Mouse (Mus musculus) adrenal gland, postnatal 0 days (tissue): Measurements from ENCODE around the gene Rpusd3. TPM values are rescaled to one million over a fixed set of nuclear protein-coding genes. Genes with fewer than 3 reads are reported as not detected.

ENCODE experiments used
- microRNA-seq: library from miRNA; unstranded; fragments of <30 nt; microRNA quantifications from one replicate; pipeline ENCODE4, GENCODE M21; 2016; ENCODE audit warnings: borderline replicate concordance; ENCODE audit not compliant: insufficient number of aligned reads
- polyA plus RNA-seq: library from polyadenylated mRNA; unstranded; fragments of >200 nt; fragmentation: Nextera tagmentation; extraction: Ambion mirVana; gene quantifications from 2 replicates; pipeline ENCODE4 v1.2.1, GENCODE M21; 2015

Rpusd3 gene
- 8.8 and 15.2 TPM in 2 replicates for polyA plus RNA-seq

DNA sequence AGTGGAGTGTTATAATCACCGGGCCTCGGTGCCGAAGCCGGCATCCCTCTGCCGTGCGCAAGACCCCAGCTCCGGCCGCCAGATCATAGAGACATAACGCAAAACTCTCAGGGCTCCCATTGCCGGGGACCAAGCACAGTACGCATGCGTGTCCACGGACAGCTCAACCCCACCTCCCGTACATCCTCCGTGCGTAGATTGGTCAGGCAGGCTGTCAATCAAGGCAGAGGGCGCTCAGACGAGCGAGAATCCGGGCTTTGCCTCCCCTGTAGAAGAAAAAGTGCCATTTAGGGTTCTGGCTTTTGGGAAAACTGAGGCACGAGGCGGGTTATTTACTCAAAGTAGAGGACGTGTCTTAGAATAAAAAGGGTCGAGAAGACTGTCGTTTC, at the start of gene Rpusd3:
Gene Rpusd3 (minus strand): TSS at position 142 of the 389 bp plus-strand sequence.

DNA sequence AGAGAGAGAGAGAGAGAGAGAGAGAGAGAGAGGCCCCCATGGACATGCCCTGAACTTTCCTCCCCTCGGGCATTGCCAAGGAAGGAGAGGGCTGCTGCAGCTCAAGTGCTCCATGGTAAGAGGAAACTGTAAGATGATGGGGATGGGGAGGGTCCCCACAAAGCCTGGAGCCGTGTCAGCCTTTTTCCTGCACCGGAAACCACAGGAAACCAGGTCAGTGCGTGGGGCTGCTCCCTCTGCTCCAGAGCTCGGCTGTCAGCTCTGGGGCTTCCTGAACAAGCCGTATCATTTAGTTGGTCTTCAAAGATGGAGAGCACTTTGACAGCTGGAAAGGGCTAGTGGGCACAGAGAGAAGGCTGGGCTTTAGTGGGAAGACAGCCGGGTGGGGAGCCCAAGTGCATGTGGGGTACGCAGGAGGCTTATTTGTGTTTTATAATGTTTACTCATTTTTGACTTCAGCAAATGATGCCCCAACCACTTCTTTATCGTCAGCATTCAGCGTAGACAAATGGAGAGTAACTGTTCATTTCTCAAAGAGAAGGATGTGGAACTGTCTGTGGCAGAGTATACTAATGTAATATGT, 38.9 kb upstream of the Rpusd3 start, which contains the start of gene Il17re:
Gene Il17re (plus strand): TSS at position 533 of the 583 bp plus-strand sequence.

DNA sequence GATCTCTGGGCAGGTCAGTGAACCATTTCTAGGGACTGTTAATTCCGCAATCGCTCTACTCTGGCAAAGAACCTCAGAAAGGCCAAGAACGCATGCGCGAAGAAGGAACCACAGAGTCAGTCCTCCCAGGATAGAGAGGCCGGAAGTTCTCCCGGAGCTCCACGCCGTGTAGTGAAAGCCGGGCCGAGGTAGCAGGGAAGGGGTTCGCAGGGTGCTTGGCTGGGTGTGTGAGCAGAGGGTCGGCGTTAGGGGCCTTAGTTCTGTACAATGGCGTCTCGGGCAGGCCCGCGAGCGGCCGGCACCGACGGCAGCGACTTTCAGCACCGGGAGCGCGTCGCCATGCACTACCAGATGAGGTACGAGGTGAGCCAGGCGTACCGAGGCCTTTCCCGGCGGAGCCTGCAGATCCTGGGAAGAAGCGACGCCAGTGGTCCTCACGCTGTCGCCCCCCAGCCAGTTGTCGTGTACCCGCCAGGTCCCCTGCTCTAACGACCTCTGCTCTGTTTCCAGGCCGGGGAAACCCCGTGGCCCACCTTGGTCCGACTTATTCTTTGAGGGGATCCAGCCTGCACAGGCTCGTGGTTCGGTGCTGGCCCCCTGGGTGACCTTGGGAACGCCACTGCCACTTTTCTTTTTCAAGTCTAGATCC, 23.4 kb upstream of the Rpusd3 start, which contains the start of gene Jagn1:
Gene Jagn1 (plus strand): TSS at position 128 of the 649 bp plus-strand sequence.

DNA sequence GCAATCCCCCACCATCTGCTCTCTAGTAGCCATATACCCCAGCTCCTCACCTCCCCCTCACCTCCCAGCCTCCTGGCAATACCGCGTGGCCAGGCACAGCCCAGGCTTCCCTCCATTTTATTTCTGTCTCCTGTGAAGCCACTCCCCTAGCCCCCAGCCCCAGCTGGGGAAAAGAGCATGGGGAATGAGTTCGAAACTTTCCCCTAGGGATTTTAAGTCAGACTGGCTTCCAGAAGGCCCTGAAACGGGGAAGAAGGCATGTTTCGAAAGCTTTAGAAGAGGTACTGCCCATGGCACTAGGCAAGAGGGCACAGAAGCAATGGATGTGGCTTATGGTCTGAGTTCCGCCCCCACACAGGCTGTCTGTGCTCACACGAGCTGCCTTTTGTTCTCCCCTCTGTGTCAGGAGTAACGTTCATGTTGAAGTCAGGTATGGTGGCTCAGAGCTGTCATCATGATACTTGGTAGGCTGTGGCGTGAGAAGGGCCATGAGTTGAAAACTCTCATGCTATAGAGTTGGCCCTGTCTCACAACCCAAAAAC, 16.6 kb upstream of the Rpusd3 start, which contains the start of gene Cidec:
Gene Cidec (minus strand): TSS at position 97 of the 542 bp plus-strand sequence.

DNA sequence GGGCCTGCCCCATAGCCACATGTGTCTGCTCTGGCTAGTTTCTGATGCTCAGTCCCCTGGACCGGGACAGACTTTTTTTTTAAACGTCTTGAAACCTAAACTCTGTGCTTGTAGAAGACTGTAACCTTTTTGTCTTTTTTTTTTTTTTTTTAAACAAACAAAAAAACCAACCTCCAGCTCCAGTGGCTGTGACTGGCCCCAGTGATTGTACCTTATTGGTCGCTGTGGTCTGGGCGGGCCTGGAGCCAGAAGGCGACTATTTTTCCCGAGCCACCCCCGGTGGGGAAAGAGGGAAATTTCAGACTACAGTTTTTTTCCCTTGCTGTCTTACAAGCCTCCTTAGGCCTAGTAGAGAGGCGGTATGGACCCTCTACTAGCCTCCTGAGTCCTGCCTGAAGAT, 30.2 kb downstream of the Rpusd3 start, which contains the start of gene Ttll3:
Gene Ttll3 (plus strand): TSS at position 301 of the 400 bp plus-strand sequence.

DNA sequence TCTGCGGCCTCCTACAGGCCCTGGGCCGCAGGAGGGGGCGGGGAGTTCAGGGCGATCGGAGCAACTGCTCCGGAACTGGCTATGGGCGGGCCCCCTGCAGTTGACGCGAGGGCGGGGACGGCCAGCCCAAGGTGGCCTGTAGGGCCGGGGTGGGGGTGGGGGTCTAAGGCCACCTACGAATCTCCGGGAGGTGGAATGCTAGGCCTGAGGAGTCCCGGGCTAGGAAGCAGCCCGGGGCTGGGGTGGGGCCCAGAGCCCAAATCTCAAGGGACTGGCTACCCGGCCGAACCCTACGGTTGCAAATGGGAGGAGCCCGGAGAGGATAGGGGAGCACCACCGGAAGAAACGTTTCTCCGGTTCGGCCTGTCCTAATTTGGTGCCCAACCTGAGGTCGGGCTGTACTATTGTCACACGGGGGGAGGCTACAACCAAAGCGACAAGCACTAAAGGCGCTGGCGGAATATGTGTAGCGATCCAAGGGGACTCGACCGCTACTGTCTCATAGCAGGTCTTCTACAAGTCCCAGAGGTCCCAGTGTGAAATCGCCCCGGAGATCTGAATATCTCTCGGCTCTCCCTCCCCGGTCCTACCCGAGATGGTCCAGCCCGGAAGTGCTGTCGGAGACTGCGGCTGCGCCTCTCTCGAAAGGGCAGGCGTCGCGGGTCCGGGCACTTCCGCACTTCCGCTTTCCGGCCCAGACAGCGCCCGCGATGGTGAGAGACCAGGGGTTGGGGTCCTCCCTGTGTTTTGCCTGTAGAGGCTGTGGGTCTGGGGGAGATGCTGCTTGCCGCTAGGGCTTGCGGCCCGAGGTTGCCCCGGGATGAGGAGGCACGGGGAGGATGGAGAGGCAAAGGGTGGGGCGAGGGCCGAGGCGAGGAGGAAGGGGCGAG, 41.4 kb downstream of the Rpusd3 start, which contains the start of the genes Tada3 and Arpc4:
Gene Tada3 (minus strand): TSS at position 388 of the 890 bp plus-strand sequence.
Gene Arpc4 (plus strand): TSS at position 620 of the 890 bp plus-strand sequence.

Small RNA genes within 50 kb of the gene (microRNA-seq; reads per million reads assigned to microRNA genes)
- not detected for gene Gm24387

Other genes with a start within 250 kb of the Rpusd3 start
- 4.2 and 6.2 TPM in 2 replicates for gene Lhfpl4, start 224.0 kb downstream of the Rpusd3 start, polyA plus RNA-seq
- 30.8 and 32.0 TPM in 2 replicates for gene Mtmr14, start 181.5 kb downstream of the Rpusd3 start, polyA plus RNA-seq
- 0.11 TPM in 2 replicates for gene Cpne9, start 137.0 kb downstream of the Rpusd3 start, polyA plus RNA-seq
- gene Brpf1, start 112.2 kb downstream of the Rpusd3 start, polyA plus RNA-seq = 7.2 and 9.8 TPM in 2 replicates
- gene Ogg1, start 92.4 kb downstream of the Rpusd3 start, polyA plus RNA-seq = 12.6 and 15.8 TPM in 2 replicates
- gene Camk1, start 75.4 kb downstream of the Rpusd3 start, polyA plus RNA-seq = 101 and 105 TPM in 2 replicates
- 28.2 and 43.4 TPM in 2 replicates for gene Tada3, start 41.5 kb downstream of the Rpusd3 start, polyA plus RNA-seq
- gene Arpc4, start 41.2 kb downstream of the Rpusd3 start, polyA plus RNA-seq = 282 and 330 TPM in 2 replicates
- 1.4 and 1.8 TPM in 2 replicates for gene Ttll3, start 30.1 kb downstream of the Rpusd3 start, polyA plus RNA-seq
- gene Cidec, start 16.4 kb upstream of the Rpusd3 start, polyA plus RNA-seq = 1.2 and 2.2 TPM in 2 replicates
- gene Jagn1, start 23.2 kb upstream of the Rpusd3 start, polyA plus RNA-seq = 62.6 and 65.0 TPM in 2 replicates
- gene Il17re, start 39.1 kb upstream of the Rpusd3 start, polyA plus RNA-seq = 2.0 and 2.7 TPM in 2 replicates
- gene Il17rc, start 52.1 kb upstream of the Rpusd3 start, polyA plus RNA-seq = 16.6 and 22.4 TPM in 2 replicates
- 26.5 and 32.6 TPM in 2 replicates for gene Creld1, start 64.0 kb upstream of the Rpusd3 start, polyA plus RNA-seq
- gene Prrt3, start 82.6 kb upstream of the Rpusd3 start, polyA plus RNA-seq = 0.62 and 0.69 TPM in 2 replicates
- 107 and 145 TPM in 2 replicates for gene Emc3, start 112.3 kb upstream of the Rpusd3 start, polyA plus RNA-seq
- gene Fancd2, start 112.3 kb upstream of the Rpusd3 start, polyA plus RNA-seq = 2.4 and 3.5 TPM in 2 replicates
- gene Fancd2os, start 181.4 kb upstream of the Rpusd3 start, polyA plus RNA-seq = 0.49 and 0.65 TPM in 2 replicates
- 300 and 360 TPM in 2 replicates for gene Brk1, start 185.4 kb upstream of the Rpusd3 start, polyA plus RNA-seq
- gene Vhl, start 204.6 kb upstream of the Rpusd3 start, polyA plus RNA-seq = 37.0 and 43.4 TPM in 2 replicates
- gene Irak2, start 219.1 kb upstream of the Rpusd3 start, polyA plus RNA-seq = 5.2 and 6.3 TPM in 2 replicates